Mouse (Mus musculus): Measurements from ENCODE around the gene AC161166.1. TPM values are rescaled to one million over a fixed set of nuclear protein-coding genes. Genes with fewer than 3 reads are reported as not detected.
"Not testable (repeated sequence)": the region's sequence is repeated elsewhere in the genome, so short reads cannot be mapped to it uniquely, and the experiment has no call there.

AC161166.1 gene
- polyA plus RNA-seq, 1 experiment from 2014 or later, result 1.2 TPM

DNA sequence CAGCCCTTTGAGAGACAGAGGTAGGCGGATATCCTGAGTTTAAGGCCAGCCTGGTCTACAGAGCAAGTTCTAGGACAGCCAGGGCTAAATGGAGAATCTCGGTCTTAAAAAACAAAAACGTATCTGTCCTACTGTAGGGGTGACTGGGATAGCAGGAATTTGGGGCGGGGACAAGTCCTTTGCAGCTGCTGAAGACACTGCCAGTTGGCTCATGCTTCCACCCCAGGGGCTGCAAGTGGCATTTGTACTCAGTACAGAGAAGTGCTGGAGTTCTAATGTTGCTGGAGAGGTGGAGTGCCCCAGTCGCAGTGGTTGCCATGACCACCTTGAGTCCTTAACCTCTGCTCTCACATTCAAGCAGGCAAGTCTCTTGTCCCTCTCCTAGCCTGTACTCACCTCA is 10.6 kb upstream of the AC161166.1 start:
- no peaks in the 10 kb centered on the region for H3K9me3 ChIP-seq
- no peaks in the 10 kb centered on the region for H3K27me3 ChIP-seq (replicated peaks; ENCODE audit: low read depth, poor library complexity, severe bottlenecking)
- H3K36me3 ChIP-seq (replicated peaks), result peaks cover 11% of the 10 kb centered on the region
- no peak for DNase-seq (ENCODE audit: low spot score)
- no peak overlapping the region for H3K27ac ChIP-seq (replicated peaks)
- no peak overlapping the region for H3K4me3 ChIP-seq
- H3K4me1 ChIP-seq, result peaks cover 7% of the 10 kb centered on the region; the same call in 1 of the 2 replicates
- 54% methylated on average over 5 of the region's 5 CpGs for WGBS

DNA sequence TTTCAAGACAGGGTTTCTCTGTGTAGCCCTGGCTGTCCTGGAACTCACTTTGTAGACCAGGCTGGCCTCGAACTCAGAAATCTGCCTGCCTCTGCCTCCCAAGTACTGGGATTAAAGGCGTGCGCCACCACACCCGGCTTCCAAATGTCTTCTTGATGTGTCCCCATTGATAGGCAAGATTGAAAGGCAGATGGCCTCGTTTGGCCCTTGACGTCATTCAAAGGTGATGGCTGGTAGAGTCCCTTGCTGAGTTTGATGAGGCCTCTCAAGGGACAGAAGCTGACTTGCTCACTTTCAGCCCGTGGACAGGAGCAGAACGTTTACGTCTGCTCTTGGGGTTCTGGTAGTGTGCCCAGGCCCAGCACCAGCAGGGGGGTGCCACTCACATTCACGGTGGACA is 7.8 kb upstream of the AC161166.1 start:
- not testable (repeated sequence) for H3K27me3 ChIP-seq (replicated peaks; ENCODE audit: low read depth, poor library complexity, severe bottlenecking); DNase-seq (ENCODE audit: low spot score); H3K4me1 ChIP-seq; H3K9me3 ChIP-seq; H3K4me3 ChIP-seq; H3K27ac ChIP-seq (replicated peaks)
- H3K36me3 ChIP-seq (replicated peaks), result peaks cover 38% of the 10 kb centered on the region
- WGBS, result 91% methylated on average over 10 of the region's 10 CpGs

DNA sequence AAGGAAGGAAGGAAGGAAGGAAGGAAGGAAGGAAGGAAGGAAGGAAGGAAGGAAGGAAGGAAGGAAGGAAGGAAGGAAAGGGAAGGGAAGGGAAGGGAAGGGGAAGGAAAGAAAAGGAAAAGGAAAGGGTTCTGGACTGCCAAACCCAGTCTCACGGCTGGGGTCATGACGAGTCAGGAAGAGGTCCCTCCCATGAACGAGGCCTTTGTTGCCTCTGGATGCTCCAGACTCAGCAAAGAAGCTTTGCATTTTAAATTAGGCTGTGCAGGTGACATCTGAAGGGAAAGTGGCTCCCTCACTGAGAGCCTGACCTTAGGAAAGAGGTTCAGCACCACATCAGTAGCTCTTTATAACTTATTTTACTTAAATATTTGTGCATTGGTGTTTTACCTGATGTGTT is 6.9 kb upstream of the AC161166.1 start:
- H3K4me3 ChIP-seq, result no peak overlapping the region
- H3K4me1 ChIP-seq, result no peaks in the 10 kb centered on the region
- DNase-seq (ENCODE audit: low spot score), result no peak
- no peaks in the 10 kb centered on the region for H3K27me3 ChIP-seq (replicated peaks; ENCODE audit: low read depth, poor library complexity, severe bottlenecking)
- 27% methylated on average over 3 of the region's 3 CpGs for WGBS
- no peaks in the 10 kb centered on the region for H3K9me3 ChIP-seq
- H3K27ac ChIP-seq (replicated peaks), result no peak overlapping the region
- peaks cover 47% of the 10 kb centered on the region for H3K36me3 ChIP-seq (replicated peaks)

DNA sequence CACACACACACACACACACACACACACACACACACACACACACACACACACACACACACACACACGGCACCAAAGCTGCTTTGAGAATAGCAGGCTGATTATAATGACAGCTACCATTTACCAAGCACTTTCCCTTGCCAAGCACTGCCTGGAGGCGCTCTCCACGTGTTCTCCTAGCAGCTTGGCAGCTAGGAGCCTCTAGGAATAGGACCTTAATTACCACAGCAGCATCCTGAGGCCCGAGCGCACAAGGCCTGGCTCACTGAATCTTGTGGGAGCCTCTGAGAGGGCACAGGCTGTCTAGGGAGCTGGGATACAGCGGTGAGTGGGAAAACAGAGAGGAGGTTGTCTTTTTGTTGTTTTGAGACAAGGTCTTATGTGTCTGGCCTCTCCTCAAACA is 5.4 kb upstream of the AC161166.1 start:
- peaks cover 62% of the 10 kb centered on the region for H3K36me3 ChIP-seq (replicated peaks)
- H3K4me3 ChIP-seq, result no peak overlapping the region
- DNase-seq (ENCODE audit: low spot score), result no peak
- no peaks in the 10 kb centered on the region for H3K27me3 ChIP-seq (replicated peaks; ENCODE audit: low read depth, poor library complexity, severe bottlenecking)
- H3K4me1 ChIP-seq, result no peaks in the 10 kb centered on the region
- H3K9me3 ChIP-seq, result no peaks in the 10 kb centered on the region
- 46% methylated on average over 6 of the region's 6 CpGs for WGBS
- no peak overlapping the region for H3K27ac ChIP-seq (replicated peaks)

DNA sequence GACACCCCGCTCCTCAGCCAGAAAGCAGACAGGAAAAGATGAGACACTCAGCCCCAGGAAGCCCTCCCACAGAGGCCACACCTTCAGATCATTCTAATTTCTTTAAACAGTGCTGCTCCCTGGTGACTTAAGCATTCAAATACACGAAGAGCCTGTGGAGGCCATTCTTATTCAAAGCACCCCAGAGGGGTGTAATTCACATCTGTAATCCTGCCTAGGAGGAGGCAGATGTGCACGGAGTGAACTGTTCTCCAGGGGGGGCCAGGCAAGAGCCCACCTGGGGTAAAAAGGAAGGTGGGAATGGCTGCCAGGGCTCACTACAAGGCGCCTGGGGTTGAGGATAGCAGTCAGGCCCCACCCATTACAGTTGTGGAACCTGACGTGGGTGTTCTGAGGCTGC is 4.8 kb upstream of the AC161166.1 start:
- Histone ChIP-seq H3K4me3 (no peak overlapping the region), H3K9me3 (no peaks in the 10 kb centered on the region), H3K36me3 (replicated peaks) (peaks cover 68% of the 10 kb centered on the region), H3K4me1 (no peaks in the 10 kb centered on the region), H3K27me3 (replicated peaks; ENCODE audit: low read depth, poor library complexity, severe bottlenecking) (no peaks in the 10 kb centered on the region), H3K27ac (replicated peaks) (no peak overlapping the region)
- 41% methylated on average over 5 of the region's 5 CpGs for WGBS
- DNase-seq (ENCODE audit: low spot score), result no peak

DNA sequence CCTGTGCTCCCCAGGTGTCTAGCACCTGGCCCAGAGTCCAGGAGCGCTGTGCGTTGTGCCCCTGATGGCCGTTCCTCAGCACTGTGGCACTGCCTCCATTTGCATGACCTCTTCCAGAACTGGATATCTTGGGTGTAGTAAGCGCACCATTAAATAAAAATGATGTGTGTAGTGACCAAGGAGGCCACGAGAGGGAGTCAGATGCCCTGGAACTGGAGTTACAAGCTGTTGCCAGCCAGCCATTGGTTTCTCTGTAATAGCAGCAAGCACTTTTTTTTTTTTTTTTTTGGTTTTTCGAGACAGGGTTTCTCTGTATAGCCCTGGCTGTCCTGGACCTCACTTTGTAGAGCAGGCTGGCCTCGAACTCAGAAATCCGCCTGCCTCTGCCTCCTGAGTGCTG is 4.1 kb upstream of the AC161166.1 start:
- H3K4me3 ChIP-seq; DNase-seq (ENCODE audit: low spot score); H3K4me1 ChIP-seq; H3K27me3 ChIP-seq (replicated peaks; ENCODE audit: low read depth, poor library complexity, severe bottlenecking); H3K27ac ChIP-seq (replicated peaks); H3K9me3 ChIP-seq: not testable (repeated sequence)
- whole genome bisulfite sequencing, result 66% methylated on average over 8 of the region's 8 CpGs
- peaks cover 75% of the 10 kb centered on the region for H3K36me3 ChIP-seq (replicated peaks)

DNA sequence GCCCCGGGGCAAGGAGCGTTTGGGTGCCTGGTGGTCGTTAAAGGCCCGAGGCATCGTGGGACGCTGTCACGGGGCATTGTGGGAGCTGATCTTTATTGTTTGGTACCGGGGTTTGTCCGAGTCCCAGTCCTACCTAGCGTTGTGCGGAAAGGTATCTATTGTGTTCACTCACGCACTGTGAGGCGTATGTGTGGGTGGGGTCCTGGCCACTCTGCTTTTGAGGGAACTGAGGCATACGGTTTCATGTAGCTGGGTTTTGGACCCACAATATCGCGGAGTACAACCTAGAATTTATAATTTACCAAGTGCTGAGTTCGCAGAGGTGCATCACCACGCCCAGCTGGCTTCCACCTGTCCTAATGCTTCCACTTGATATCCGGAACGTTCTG is 4.5 kb downstream of the AC161166.1 start:
- peaks cover 48% of the 10 kb centered on the region for H3K4me1 ChIP-seq
- peaks cover 12% of the 10 kb centered on the region for H3K27me3 ChIP-seq (replicated peaks; ENCODE audit: low read depth, poor library complexity, severe bottlenecking)
- WGBS, result 3% methylated on average over 20 of the region's 20 CpGs
- peak overlapping the region; percentile 93 for H3K27ac ChIP-seq (replicated peaks)
- no peak for DNase-seq (ENCODE audit: low spot score)
- peaks cover 31% of the 10 kb centered on the region for H3K36me3 ChIP-seq (replicated peaks)
- peak overlapping the region; percentile 67 for H3K4me3 ChIP-seq
- no peaks in the 10 kb centered on the region for H3K9me3 ChIP-seq

DNA sequence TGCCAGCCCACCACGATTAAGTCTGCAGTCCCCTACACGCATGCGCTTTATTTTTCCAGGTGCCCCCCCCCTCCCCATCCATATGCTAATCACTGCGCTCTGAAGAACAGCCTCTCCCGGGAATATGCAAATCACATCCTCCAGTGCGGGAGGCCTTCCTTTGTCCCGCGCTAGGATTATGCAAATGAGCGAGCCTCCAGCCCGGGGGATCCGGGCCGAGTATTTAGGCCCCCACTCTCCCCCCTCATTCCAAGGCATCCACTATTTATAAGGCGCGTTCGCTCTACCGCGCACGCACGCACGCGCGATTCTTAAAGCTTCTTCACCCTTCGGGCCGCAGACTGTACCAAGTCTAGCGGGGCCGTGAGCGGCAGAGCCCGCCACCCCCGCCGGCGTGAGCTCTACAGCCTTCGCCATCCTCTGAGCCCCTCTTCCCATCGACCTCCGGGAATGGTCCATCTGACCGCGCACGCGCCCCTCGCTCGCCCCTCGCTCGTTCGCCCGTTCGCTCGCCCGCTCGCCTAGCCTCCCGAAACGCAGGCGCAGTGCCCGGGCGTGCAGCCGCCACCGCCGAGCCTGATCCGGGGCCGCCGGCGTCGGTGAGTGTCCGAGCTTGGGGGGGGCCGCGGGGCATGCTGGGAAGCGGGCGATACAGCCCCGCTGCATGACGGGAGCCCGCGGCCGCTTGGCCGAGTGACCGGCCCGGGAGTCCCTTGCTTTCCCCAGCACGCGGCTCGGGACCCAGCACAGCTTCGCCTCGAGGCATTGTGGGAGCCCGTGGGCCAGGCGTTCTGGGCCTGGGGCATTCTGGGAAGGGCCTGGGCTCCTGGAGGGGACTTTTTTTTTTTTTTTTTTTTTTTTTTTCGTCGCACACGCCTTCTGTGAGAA is 5.2 kb downstream of the AC161166.1 start, which contains the start of gene Zfp428:
Gene Zfp428 (plus strand): TSS at position 169 of the 888 bp plus-strand sequence.
- peak within 1 kb of the TSS; percentile 67 for H3K4me3 ChIP-seq
- peak; percentile 92 for DNase-seq (ENCODE audit: low spot score)
- under 1% methylated on average over 84 of the region's 84 CpGs for WGBS
- H3K9me3 ChIP-seq, result no peaks in the 10 kb centered on the region
- peaks cover 48% of the 10 kb centered on the region for H3K4me1 ChIP-seq
- H3K36me3 ChIP-seq (replicated peaks), result peaks cover 25% of the 10 kb centered on the region
- peaks cover 19% of the 10 kb centered on the region for H3K27me3 ChIP-seq (replicated peaks; ENCODE audit: low read depth, poor library complexity, severe bottlenecking)
- H3K27ac ChIP-seq (replicated peaks), result peak within 1 kb of the TSS; percentile 93

DNA sequence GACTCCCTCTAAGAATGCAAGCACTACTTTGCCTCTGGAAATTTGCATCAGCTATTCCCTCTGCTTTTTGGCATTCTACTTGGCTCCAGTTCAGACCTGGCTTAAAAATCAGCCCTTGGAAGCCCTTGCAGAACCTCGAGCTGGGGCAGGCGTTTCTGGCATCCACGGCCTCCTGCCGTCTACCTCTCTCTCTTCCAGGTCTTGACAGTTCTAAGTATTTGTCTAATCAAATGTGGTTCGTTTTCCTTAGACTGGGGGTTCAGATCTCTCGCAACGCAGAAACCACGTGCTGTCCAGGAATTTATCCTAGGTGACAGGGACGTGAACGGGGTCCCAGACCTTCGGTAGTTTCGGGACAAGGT is 5.8 kb downstream of the AC161166.1 start:
- H3K4me3 ChIP-seq, result peak overlapping the region; percentile 67
- H3K27ac ChIP-seq (replicated peaks), result peak overlapping the region; percentile 93
- peaks cover 25% of the 10 kb centered on the region for H3K27me3 ChIP-seq (replicated peaks; ENCODE audit: low read depth, poor library complexity, severe bottlenecking)
- DNase-seq (ENCODE audit: low spot score), result no peak
- no peaks in the 10 kb centered on the region for H3K9me3 ChIP-seq
- peaks cover 22% of the 10 kb centered on the region for H3K36me3 ChIP-seq (replicated peaks)
- WGBS, result under 1% methylated on average over 12 of the region's 12 CpGs
- H3K4me1 ChIP-seq, result peaks cover 48% of the 10 kb centered on the region

DNA sequence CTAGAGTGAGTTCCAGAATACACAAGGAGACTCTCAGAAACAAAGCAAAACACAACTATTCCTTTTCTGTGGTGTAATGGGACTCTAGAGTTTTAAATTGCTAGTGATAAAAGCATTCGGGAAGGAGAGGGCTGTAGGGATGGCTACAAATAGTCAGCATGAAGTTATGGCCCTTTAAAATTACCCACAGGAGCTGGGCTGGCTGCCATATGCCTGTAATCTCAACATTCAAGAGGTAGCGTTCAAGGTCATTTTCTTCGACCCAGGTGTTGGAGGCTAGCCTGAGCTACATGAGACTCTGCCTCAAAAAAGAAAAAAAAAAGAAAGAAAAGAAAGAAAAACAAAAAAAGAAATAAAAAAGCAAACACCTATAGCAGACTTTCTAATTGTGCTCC is 6.2 kb downstream of the AC161166.1 start:
- WGBS, result 21% methylated on average over 3 of the region's 3 CpGs
- Histone ChIP-seq H3K27me3 (replicated peaks; ENCODE audit: low read depth, poor library complexity, severe bottlenecking) (peaks cover 28% of the 10 kb centered on the region), H3K4me3 (peak overlapping the region; percentile 67), H3K4me1 (peaks cover 48% of the 10 kb centered on the region), H3K27ac (replicated peaks) (peak overlapping the region; percentile 93), H3K9me3 (no peaks in the 10 kb centered on the region), H3K36me3 (replicated peaks) (peaks cover 22% of the 10 kb centered on the region)
- no peak for DNase-seq (ENCODE audit: low spot score)

DNA sequence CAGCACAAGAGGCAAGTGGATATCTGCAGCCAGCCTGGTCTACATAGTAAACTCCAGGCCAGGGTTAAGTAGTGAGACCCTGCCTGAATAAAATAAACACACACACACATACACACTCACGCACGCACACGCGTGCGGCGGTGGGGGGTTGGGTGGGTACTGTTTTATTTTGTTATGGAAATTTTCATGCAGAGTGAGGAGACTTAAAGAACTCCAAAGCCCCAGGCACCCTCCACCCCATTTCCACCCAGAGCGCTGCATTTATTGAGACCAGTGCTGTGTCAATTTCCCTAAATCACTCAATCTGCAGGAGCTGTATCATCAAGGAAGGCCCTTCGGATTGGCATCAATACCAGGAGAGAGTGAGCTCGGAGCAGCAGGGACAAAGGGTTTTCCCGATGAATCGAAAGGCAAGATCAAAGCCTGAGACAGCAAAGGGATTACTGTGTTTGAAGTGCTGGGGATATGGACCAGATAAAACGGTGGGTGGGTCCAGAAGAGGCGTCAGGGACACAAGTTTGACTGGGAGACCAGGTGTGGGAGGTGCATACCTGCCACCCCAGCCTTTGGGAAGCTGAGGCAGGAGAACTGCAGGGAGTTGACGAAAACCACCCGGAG is 6.7 kb downstream of the AC161166.1 start:
- Histone ChIP-seq H3K27ac (replicated peaks) (peak overlapping the region; percentile 93; the same call in 1 of the 2 replicates), H3K4me3 (peak overlapping the region; percentile 67; the same call in 1 of the 2 replicates), H3K4me1 (peaks cover 48% of the 10 kb centered on the region), H3K9me3 (no peaks in the 10 kb centered on the region; the same call in 1 of the 2 replicates), H3K27me3 (replicated peaks; ENCODE audit: low read depth, poor library complexity, severe bottlenecking) (peaks cover 34% of the 10 kb centered on the region), H3K36me3 (replicated peaks) (peaks cover 22% of the 10 kb centered on the region)
- no peak for DNase-seq (ENCODE audit: low spot score)
- WGBS, result 20% methylated on average over 15 of the region's 15 CpGs

DNA sequence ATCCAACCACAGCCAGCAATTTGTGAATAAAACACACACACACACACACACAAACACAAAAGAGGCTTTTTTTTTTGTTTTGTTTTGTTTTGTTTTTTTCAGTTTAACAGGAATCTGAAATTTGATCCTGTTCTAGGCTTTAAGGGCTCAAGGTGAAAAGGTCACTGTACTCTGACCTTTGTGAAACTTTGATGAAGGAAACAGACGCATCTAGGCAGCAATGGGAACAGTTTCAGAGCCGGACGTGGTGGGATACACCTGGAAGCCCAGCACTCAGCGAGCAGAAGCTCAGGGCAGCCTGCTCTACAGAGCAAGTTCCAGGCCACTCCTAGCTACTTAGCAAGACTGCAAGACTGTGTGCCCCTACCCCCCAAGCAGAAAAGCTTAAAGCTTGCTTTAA is 7.4 kb downstream of the AC161166.1 start:
- 7% methylated on average over 4 of the region's 4 CpGs for WGBS
- peaks cover 40% of the 10 kb centered on the region for H3K27me3 ChIP-seq (replicated peaks; ENCODE audit: low read depth, poor library complexity, severe bottlenecking)
- no peaks in the 10 kb centered on the region; the same call in 1 of the 2 replicates for H3K9me3 ChIP-seq
- no peak for DNase-seq (ENCODE audit: low spot score)
- peak overlapping the region; percentile 26; the same call in 1 of the 2 replicates for H3K4me3 ChIP-seq
- H3K27ac ChIP-seq (replicated peaks), result no peak overlapping the region
- peaks cover 55% of the 10 kb centered on the region for H3K4me1 ChIP-seq
- H3K36me3 ChIP-seq (replicated peaks), result peaks cover 19% of the 10 kb centered on the region

DNA sequence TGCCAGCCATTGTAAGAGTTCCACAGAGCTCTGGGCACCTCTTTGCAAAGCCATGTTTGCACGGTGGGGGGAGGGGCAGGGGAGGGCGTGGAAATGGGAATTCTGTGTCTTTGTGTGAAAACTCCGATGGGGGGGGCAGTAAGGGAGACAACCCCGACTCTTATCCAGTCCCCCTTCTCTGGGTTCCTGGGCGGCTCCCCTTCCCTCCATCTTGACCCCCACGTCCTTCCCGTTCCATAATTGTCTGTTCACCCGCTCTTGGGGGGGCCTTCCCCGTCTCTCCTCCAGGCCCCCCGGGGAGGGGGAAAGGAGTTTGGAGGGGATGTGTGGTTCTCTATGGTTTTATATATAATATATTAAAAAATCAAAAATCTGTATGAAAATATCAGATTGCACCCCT is 8.3 kb downstream of the AC161166.1 start:
- DNase-seq (ENCODE audit: low spot score), result no peak
- 0 out of 2 replicates have a peak overlapping the region, but pooled peaks have one; percentile 26 for H3K4me3 ChIP-seq
- WGBS, result 30% methylated on average over 10 of the region's 10 CpGs
- peaks cover 16% of the 10 kb centered on the region for H3K36me3 ChIP-seq (replicated peaks)
- no peaks in the 10 kb centered on the region; the same call in 1 of the 2 replicates for H3K9me3 ChIP-seq
- H3K27ac ChIP-seq (replicated peaks), result no peak overlapping the region
- peaks cover 49% of the 10 kb centered on the region for H3K27me3 ChIP-seq (replicated peaks; ENCODE audit: low read depth, poor library complexity, severe bottlenecking)
- peaks cover 62% of the 10 kb centered on the region for H3K4me1 ChIP-seq
